Mouse (Mus musculus): ENCODE results near the gene Add3. TPM values are rescaled to one million over a fixed set of nuclear protein-coding genes. Genes with fewer than 3 reads are reported as not detected.

The Add3 gene
- polyA plus RNA-seq, 1 experiment from 2014 or later, result 40.2 TPM

- Histone ChIP-seq H3K27me3 (replicated peaks) (no peaks in the 10 kb centered on the region), H3K36me3 (no peaks in the 10 kb centered on the region), H3K4me1 (peaks cover 4% of the 10 kb centered on the region; the same call in 1 of the 2 replicates), H3K27ac (replicated peaks) (no peak overlapping the region), H3K4me2 (no peak overlapping the region), H3K9me3 (replicated peaks) (no peaks in the 10 kb centered on the region), H3K4me3 (replicated peaks) (no peak overlapping the region), H3K9ac (replicated peaks) (no peak overlapping the region)
- WGBS, result 92% methylated on average over 3 of the region's 3 CpGs
- ATAC-seq (ENCODE audit: low FRiP score), result no peak
Observed at GRCm38 (mm10) chr19:53154156-53154555, 13.9 kb downstream of the Add3 start.

- Histone ChIP-seq H3K36me3 (no peaks in the 10 kb centered on the region), H3K27ac (replicated peaks) (no peak overlapping the region), H3K4me1 (no peaks in the 10 kb centered on the region), H3K9me3 (replicated peaks) (no peaks in the 10 kb centered on the region), H3K4me2 (no peak overlapping the region), H3K9ac (replicated peaks) (no peak overlapping the region), H3K4me3 (replicated peaks) (no peak overlapping the region), H3K27me3 (replicated peaks) (no peaks in the 10 kb centered on the region)
- WGBS, result 93% methylated on average over 3 of the region's 3 CpGs
- ATAC-seq (ENCODE audit: low FRiP score), result no peak
Observed at GRCm38 (mm10) chr19:53156361-53156760, 16.1 kb downstream of the Add3 start.

- Histone ChIP-seq H3K9ac (replicated peaks) (no peak overlapping the region), H3K36me3 (no peaks in the 10 kb centered on the region), H3K4me3 (replicated peaks) (no peak overlapping the region), H3K27me3 (replicated peaks) (no peaks in the 10 kb centered on the region), H3K9me3 (replicated peaks) (no peaks in the 10 kb centered on the region), H3K4me1 (no peaks in the 10 kb centered on the region), H3K27ac (replicated peaks) (no peak overlapping the region), H3K4me2 (no peak overlapping the region)
- ATAC-seq (ENCODE audit: low FRiP score), result no peak
- 86% methylated on average over 5 of the region's 5 CpGs for WGBS
Observed at GRCm38 (mm10) chr19:53157176-53157575, 16.9 kb downstream of the Add3 start.

GRCm38 (mm10) chr19:53159351-53159750 is 19.1 kb downstream of the Add3 start:
- Histone ChIP-seq H3K4me1 (no peaks in the 10 kb centered on the region), H3K9me3 (replicated peaks) (no peaks in the 10 kb centered on the region), H3K4me2 (no peak overlapping the region), H3K4me3 (replicated peaks) (no peak overlapping the region), H3K36me3 (no peaks in the 10 kb centered on the region), H3K9ac (replicated peaks) (no peak overlapping the region), H3K27me3 (replicated peaks) (no peaks in the 10 kb centered on the region), H3K27ac (replicated peaks) (no peak overlapping the region)
- WGBS, result 63% methylated on average over 7 of the region's 7 CpGs
- ATAC-seq (ENCODE audit: low FRiP score), result no peak

- Histone ChIP-seq H3K4me1 (peaks cover 10% of the 10 kb centered on the region; the same call in 1 of the 2 replicates), H3K9ac (replicated peaks) (no peak overlapping the region), H3K4me3 (replicated peaks) (no peak overlapping the region), H3K27ac (replicated peaks) (no peak overlapping the region), H3K36me3 (no peaks in the 10 kb centered on the region), H3K9me3 (replicated peaks) (no peaks in the 10 kb centered on the region), H3K27me3 (replicated peaks) (no peaks in the 10 kb centered on the region), H3K4me2 (no peak overlapping the region)
- ATAC-seq (ENCODE audit: low FRiP score), result no peak
- WGBS, result 90% methylated on average over 6 of the region's 6 CpGs
Observed at GRCm38 (mm10) chr19:53162927-53163326, 22.7 kb downstream of the Add3 start.

- ATAC-seq (ENCODE audit: low FRiP score), result no peak
- no peak overlapping the region for H3K4me3 ChIP-seq (replicated peaks)
- H3K9ac ChIP-seq (replicated peaks), result no peak overlapping the region
- H3K4me1 ChIP-seq, result peaks cover 10% of the 10 kb centered on the region; the same call in 1 of the 2 replicates
- no peak overlapping the region for H3K4me2 ChIP-seq
- H3K36me3 ChIP-seq, result no peaks in the 10 kb centered on the region
- no peaks in the 10 kb centered on the region for H3K27me3 ChIP-seq (replicated peaks)
- WGBS, result 90% methylated on average over 7 of the region's 7 CpGs
- H3K27ac ChIP-seq (replicated peaks), result no peak overlapping the region; the same call in 1 of the 2 replicates
- no peaks in the 10 kb centered on the region for H3K9me3 ChIP-seq (replicated peaks)
Observed at GRCm38 (mm10) chr19:53164645-53165044, 24.4 kb downstream of the Add3 start.

- 37% methylated on average over 4 of the region's 4 CpGs for WGBS
- Histone ChIP-seq H3K4me3 (replicated peaks) (no peak overlapping the region), H3K9me3 (replicated peaks) (no peaks in the 10 kb centered on the region), H3K27me3 (replicated peaks) (no peaks in the 10 kb centered on the region), H3K36me3 (no peaks in the 10 kb centered on the region), H3K4me1 (peaks cover 10% of the 10 kb centered on the region; the same call in 1 of the 2 replicates), H3K4me2 (no peak overlapping the region), H3K27ac (replicated peaks) (peak overlapping the region; percentile 28; the same call in 1 of the 2 replicates), H3K9ac (replicated peaks) (no peak overlapping the region)
- ATAC-seq (ENCODE audit: low FRiP score), result no peak
Observed at GRCm38 (mm10) chr19:53165305-53166240, 25.3 kb downstream of the Add3 start.

GRCm38 (mm10) chr19:53166367-53166766 is 26.1 kb downstream of the Add3 start:
- Histone ChIP-seq H3K27ac (replicated peaks) (peak overlapping the region; percentile 7; the same call in 1 of the 2 replicates), H3K4me3 (replicated peaks) (no peak overlapping the region), H3K27me3 (replicated peaks) (no peaks in the 10 kb centered on the region), H3K9ac (replicated peaks) (no peak overlapping the region), H3K4me1 (peaks cover 10% of the 10 kb centered on the region; the same call in 1 of the 2 replicates), H3K36me3 (no peaks in the 10 kb centered on the region), H3K4me2 (no peak overlapping the region), H3K9me3 (replicated peaks) (no peaks in the 10 kb centered on the region)
- 84% methylated on average over 10 of the region's 10 CpGs for WGBS
- no peak for ATAC-seq (ENCODE audit: low FRiP score)

- Histone ChIP-seq H3K9ac (replicated peaks) (no peak overlapping the region), H3K9me3 (replicated peaks) (no peaks in the 10 kb centered on the region), H3K4me2 (no peak overlapping the region), H3K4me3 (replicated peaks) (no peak overlapping the region), H3K27me3 (replicated peaks) (no peaks in the 10 kb centered on the region), H3K36me3 (no peaks in the 10 kb centered on the region), H3K27ac (replicated peaks) (no peak overlapping the region), H3K4me1 (peaks cover 10% of the 10 kb centered on the region; the same call in 1 of the 2 replicates)
- WGBS, result 83% methylated on average over 5 of the region's 5 CpGs
- ATAC-seq (ENCODE audit: low FRiP score), result no peak
Observed at GRCm38 (mm10) chr19:53168576-53168975, 28.3 kb downstream of the Add3 start.

- Histone ChIP-seq H3K27ac (replicated peaks) (no peak overlapping the region), H3K4me3 (replicated peaks) (no peak overlapping the region), H3K9ac (replicated peaks) (no peak overlapping the region), H3K4me1 (peaks cover 6% of the 10 kb centered on the region; the same call in 1 of the 2 replicates), H3K36me3 (no peaks in the 10 kb centered on the region), H3K4me2 (no peak overlapping the region), H3K27me3 (replicated peaks) (no peaks in the 10 kb centered on the region), H3K9me3 (replicated peaks) (no peaks in the 10 kb centered on the region)
- 85% methylated on average over 5 of the region's 5 CpGs for WGBS
- no peak for ATAC-seq (ENCODE audit: low FRiP score)
Observed at GRCm38 (mm10) chr19:53170651-53171050, 30.4 kb downstream of the Add3 start.

- Histone ChIP-seq H3K27me3 (replicated peaks) (no peaks in the 10 kb centered on the region), H3K9ac (replicated peaks) (no peak overlapping the region), H3K4me1 (no peaks in the 10 kb centered on the region), H3K4me2 (no peak overlapping the region), H3K4me3 (replicated peaks) (no peak overlapping the region), H3K27ac (replicated peaks) (no peak overlapping the region), H3K9me3 (replicated peaks) (no peaks in the 10 kb centered on the region), H3K36me3 (no peaks in the 10 kb centered on the region)
- ATAC-seq (ENCODE audit: low FRiP score), result no peak
- 89% methylated on average over 2 of the region's 2 CpGs for WGBS
Observed at GRCm38 (mm10) chr19:53174034-53174433, 33.8 kb downstream of the Add3 start.

- Histone ChIP-seq H3K9ac (replicated peaks) (no peak overlapping the region), H3K4me3 (replicated peaks) (no peak overlapping the region), H3K36me3 (no peaks in the 10 kb centered on the region), H3K9me3 (replicated peaks) (no peaks in the 10 kb centered on the region), H3K4me1 (no peaks in the 10 kb centered on the region), H3K4me2 (no peak overlapping the region), H3K27ac (replicated peaks) (no peak overlapping the region), H3K27me3 (replicated peaks) (no peaks in the 10 kb centered on the region)
- no peak for ATAC-seq (ENCODE audit: low FRiP score)
- 76% methylated on average over 5 of the region's 5 CpGs for WGBS
Observed at GRCm38 (mm10) chr19:53175550-53175949, 35.3 kb downstream of the Add3 start.

All from neural tube, embryonic 15.5 days (tissue).